Mouse (Mus musculus) frontal cortex, postnatal 25 days (tissue): Measurements from ENCODE around the gene Espl1.

ENCODE experiments used
- DNase-seq, 2 experiments: peaks; one replicate each; pipeline ENCODE4 v3.0.0; 2022; ENCODE audit warnings: low spot score in 2 of 2

Gene Espl1

DNA sequence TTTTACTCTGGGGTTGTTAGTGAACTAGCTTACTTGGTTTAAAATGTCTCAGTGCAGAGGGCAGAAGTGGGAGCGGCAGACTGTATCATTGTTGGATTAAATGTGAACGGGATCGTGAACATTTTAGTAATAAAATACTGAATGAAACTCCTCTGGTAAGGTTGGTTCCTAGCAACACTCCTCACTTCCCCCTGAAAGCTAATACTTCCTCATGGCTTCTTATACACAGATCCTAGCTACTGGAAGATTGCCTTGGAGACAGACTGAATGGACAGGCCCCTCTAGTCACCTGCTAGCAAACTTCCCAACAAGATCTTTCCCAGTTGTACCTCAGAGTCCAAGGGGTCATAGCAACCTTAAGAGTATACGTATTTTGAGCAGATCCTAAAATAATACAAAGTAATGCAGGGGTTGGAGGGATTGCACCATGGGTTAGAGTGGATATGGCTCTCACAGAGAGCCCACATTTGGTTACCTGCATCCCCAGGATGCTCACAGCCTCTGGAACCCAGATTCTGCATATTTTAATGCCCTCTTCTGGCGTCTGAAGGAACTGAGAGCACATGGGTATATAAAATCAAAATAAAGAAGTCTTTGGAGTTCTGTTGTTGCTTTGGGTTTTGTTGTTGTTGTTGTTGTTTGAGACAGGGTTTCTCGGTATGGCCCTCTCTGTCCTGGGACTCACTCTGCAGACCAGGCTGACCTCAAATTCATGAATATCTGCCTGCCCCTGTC, 21.9 kb upstream of the Espl1 start:
- DNase-seq: no peak

GRCm38 (mm10) chr15:102278726-102279091, 17.4 kb upstream of the Espl1 start:
- DNase-seq: no peak

GRCm38 (mm10) chr15:102279092-102279782, 16.8 kb upstream of the Espl1 start, which contains the start of gene Mfsd5:
Gene Mfsd5, plus strand, starts transcription at chr15:102279454.
- peak; percentile 67 to 69 for DNase-seq

DNA sequence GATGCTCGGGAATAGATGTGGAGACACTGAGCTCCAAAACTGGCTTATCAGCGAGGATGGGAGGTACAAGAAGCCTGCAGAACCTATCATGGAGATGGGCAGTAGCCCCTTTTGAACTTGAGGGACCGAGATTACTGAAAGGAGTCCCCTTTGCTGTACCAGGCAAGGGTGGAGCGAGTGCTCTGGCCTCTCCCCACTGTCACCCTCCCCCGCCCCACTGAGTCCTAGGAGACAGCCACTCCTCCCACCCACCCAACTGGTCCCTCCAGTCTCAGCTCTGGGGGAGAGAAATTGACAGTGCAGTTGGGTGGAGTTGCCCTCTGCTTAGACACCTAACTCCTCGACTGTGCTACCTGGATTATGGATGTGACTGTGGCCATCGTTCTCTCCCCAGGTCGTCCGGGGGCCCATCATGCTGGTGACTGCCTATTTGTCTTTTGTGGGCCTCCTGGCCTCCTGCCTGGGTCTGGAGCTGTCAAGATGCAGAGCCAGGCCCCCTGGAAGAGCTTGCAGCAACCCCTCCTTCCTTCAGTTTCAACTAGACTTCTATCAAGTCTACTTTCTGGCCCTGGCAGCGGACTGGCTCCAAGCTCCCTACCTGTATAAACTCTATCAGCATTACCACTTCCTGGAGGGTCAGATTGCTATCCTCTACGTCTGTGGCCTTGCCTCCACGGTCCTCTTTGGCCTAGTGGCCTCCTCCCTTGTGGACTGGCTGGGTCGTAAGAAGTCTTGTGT, 16.1 kb upstream of the Espl1 start:
- DNase-seq: no peak

DNA sequence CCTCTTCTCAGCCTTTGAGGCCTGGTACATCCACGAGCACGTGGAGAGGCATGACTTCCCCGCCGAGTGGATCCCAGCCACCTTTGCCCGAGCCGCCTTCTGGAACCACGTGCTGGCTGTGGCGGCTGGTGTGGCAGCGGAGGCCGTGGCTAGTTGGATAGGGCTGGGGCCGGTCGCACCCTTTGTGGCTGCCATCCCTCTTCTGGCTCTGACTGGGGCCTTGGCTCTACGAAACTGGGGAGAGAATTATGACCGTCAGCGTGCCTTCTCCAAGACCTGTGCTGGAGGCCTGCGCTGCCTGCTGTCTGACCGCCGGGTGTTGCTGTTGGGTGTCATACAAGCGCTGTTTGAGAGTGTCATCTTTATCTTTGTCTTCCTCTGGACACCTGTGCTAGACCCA, 15.4 kb upstream of the Espl1 start:
- DNase-seq: no peak

DNA sequence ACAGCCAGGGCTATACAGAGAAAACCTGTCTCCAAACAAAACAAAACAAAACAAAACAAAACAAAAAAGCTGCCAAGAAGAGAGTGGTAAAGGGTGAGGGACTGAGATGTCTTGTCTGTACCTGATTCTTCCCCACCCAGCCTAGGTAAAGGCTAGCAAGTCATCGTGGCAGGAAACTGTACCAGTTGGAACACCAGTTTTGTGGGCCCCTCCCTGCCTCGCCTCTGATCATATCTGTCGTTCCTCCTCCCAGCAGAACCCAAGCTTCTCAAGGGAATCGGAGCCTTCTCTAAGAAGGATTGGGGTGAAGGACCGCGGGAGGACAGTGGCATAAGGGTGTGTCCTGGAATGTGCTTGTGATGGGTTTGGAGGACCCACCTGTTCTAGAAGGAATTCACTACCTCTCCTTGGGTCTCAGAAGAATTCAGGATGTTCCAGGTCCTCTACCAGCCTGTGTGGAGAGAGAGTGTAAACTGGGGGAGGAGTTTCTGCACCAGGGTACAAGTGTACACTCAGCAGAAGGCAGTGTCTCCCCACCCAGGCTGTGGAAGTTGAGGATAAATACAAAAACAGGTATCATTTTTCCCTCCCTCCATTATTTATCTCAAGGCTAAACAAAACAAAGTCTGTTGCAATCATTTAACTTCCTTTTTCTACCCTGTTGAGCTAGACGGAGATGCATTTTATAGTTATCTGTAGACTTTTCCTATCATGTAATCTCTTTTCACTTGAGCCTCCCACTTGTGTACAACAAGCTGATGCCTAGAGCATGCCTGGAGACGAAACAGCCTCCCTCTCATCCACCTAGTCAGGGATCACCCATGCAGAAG, 13.4 kb upstream of the Espl1 start:
- DNase-seq: no peak

DNA sequence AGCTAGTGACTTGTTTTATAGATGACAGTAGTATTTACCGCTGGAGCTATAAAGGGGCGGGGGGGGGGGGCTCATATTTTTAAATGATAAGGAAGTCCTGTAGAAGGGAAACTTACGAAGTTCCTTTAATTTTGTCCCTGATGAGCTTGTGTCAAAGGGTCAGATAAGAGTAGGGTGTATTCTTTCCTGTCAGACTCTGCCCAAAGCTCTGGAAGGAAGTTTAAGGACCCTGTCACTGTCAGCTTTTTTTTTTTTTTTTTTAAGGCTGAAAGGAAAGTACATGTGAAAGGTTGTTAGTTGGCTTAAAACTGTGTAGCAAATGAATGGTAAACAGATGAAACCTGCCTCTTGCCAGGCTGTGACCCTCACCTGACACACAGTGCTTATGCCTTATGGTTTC, 12.4 kb upstream of the Espl1 start:
- no peak for DNase-seq

GRCm38 (mm10) chr15:102287395-102287794, 8.7 kb upstream of the Espl1 start:
- no peak for DNase-seq

GRCm38 (mm10) chr15:102296368-102297006, 421 bp downstream of the Espl1 start:
- DNase-seq: no peak

- no peak for DNase-seq
These were observed 6.5 kb downstream of the Espl1 start for GRCm38 (mm10) chr15:102302542-102302941.

GRCm38 (mm10) chr15:102308717-102309116, 12.7 kb downstream of the Espl1 start:
- DNase-seq: no peak

DNA sequence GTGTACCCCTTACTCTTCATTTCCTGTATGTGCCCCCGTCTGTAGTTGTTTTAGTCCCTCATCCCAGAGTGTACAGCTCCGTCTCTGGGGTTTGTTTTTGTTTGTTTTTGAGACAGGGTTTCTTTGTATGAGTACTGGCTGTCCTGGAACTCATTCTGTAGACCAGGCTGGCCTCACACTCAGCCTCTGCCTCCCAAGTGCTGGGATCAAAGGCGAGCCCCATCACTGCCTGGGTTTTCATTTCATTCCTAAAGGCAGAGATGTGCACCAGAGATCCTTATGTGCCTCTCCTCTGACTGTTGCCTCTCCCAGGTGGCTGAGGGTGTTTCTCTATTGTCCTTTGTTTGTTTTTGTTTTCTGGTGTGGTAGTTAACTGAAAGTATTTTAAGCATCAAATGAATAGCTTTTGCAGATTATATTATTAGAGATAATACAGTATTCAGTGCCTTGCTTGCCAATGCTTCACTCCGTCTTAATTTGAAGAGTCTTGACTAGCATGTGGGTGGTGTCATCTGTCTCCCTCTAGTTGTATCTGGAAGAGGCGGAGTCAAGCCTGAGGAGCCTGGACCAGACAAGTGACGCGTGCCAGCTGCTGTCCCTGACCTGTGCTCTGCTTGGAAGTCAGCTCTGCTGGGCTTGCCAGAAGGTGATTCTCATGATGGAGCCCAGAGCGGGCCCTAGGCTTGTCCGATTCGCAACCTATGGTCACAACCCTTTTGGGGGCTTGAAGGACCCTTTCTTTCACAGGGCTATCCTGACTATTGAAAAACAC, 14.2 kb downstream of the Espl1 start:
- no peak for DNase-seq

GRCm38 (mm10) chr15:102311489-102311888, 15.4 kb downstream of the Espl1 start:
- no peak for DNase-seq

DNA sequence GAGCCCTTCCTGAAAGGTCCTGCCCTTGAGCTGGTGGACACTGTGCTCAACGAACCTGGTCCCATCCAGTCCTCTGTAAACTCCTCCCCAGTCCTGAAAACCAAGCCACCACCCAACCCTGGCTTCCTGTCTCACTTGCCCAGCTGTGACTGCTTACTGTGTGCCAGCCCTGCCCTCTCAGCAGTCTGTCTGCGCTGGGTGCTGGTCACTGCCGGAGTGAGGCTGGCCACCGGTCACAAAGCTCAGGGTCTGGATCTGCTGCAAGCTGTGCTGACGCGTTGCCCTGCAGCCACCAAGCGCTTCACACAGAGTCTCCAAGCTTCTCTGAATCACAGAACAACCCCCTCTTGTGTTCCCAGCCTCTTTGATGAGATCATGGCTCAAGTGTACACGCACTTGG, 19.2 kb downstream of the Espl1 start:
- no peak for DNase-seq

- DNase-seq: peak; percentile 42 to 51
These were observed 20.2 kb downstream of the Espl1 start for GRCm38 (mm10) chr15:102316263-102316662.

DNA sequence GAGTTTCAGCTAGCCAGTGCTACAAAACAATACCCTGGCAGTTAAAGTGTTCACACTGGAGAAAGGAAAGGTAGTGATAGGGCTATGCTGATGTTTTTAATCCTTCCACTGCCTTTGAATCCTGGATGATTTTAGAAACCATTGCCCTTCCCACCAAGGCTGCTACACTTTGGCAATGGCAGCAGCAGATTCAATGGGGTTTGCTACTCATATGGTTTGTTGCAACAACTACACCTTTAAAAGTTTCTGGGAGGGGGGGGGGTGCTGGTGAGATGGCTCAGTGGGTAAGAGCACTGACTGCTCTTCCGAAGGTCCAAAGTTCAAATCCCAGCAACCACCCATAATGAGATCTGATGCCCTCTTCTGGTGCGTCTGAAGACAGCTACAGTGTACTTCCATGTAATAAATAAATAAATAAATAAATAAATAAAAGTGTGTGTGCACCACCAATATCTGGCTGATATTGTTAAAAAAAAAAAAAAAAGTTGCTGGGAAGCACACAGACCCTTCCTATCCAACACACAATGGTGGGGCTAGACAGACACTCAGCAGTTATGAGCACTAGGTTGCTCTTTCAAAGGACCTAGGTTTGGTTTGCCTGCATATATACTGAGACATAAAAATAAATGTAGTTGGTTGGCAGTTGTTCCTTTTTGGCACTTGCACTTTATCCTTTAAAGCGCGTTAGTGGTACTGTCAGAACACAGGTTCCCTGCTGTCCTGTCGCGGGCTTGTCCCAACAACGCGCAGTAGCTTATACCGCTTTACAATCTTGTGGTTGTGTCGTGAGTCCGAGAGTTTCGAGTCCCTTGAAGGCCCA, 28.8 kb downstream of the Espl1 start:
- DNase-seq: no peak

DNA sequence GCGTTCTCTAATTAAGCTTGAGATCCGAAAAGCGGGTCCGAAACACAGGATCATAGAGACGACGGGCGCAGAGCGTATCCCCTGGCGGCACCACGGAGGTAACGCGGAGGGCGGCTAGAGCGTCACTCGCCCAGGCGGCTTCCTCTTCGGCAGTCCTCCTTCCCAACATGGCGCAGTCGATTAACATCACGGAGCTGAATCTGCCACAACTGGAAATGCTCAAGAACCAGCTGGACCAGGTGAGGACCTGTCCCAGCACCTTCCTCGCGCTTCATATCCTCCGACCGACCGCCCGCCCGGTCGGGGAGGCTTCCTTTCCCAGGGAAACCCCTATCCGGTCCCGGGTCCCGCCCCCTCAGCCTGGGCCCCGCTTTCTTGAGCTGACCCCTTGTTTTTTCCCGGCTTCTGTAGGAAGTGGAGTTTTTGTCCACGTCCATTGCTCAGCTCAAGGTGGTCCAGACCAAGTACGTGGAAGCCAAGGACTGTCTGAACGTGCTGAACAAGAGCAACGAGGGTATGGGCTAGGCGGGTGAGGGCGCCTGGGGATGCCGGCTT, 30.0 kb downstream of the Espl1 start, which contains the start of gene Pfdn5:
TSS of gene Pfdn5 (plus strand) at position 95 of the 555 bp plus-strand sequence.
- DNase-seq: peak; percentile 72 to 78

DNA sequence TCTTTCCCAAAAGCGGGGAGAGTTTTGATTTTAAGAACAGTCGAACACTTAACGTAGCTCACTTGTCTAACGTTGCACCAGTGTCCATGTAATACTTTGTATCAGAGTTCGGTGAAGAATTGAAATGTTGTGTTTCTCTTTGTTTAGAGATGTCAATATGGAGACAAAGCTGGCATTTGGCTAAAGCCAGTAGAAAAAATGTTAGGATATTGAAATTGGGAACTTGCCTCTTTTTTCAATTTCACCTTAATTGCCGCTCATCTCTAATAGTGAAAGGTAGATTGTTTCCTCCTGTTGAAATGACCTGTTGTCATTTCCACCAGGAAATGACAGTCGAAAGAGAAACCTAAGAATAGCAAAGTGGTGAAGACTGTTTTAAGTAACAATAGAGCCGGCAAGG, 30.8 kb downstream of the Espl1 start:
- no peak for DNase-seq

DNA sequence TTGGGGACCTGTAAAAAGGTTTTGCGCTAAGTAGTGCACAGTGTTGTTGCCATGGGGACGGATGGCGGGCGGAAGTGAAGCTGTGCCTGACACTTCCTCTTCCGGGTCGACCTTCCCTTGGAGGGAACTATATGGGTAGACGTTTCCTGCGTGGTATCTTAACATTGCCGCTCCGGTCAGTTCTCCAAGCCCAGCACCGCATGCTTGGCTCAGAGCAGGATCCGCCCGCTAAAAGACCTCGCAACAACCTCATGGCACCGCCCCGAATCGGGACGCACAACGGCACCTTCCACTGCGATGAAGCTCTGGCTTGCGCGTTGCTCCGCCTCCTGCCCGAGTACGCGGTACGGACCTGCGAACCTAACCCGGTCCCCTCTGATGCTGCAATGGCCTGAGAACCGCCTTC, 35.5 kb downstream of the Espl1 start, which contains the start of gene Myg1:
TSS of gene Myg1 (plus strand) at position 100 of the 406 bp plus-strand sequence.
- DNase-seq: peak; percentile 59 to 72
